Mouse (Mus musculus) embryonic fibroblast, embryonic 13.5 days (primary cell): Measurements from ENCODE around the gene 4930455H04Rik. TPM values are rescaled to one million over a fixed set of nuclear protein-coding genes. Genes with fewer than 3 reads are reported as not detected.

Experiments used
- H3K27ac ChIP-seq: 2 replicates; pipeline ENCODE4 v1.5.1; 2012; ENCODE audit warnings: low read length, control low read depth, inconsistent platforms; ENCODE audit not compliant: insufficient read depth
- H3K4me1 ChIP-seq: 2 replicates; pipeline ENCODE4 v1.6.1; 2011; ENCODE audit warnings: low read length; ENCODE audit not compliant: control insufficient read depth, insufficient read depth
- H3K4me3 ChIP-seq: 2 replicates; pipeline ENCODE4 v1.5.1; 2011; ENCODE audit warnings: mild to moderate bottlenecking, control low read depth, low read length; ENCODE audit not compliant: insufficient read depth
- CTCF ChIP-seq: IDR thresholded peaks from 2 replicates; pipeline ENCODE4 v1.5.1; 2011; ENCODE audit warnings: mild to moderate bottlenecking, control low read depth, low read length, moderate library complexity, borderline replicate concordance; ENCODE audit not compliant: insufficient read depth
- POLR2A ChIP-seq: IDR thresholded peaks from 2 replicates; pipeline ENCODE4 v1.6.1; 2011; ENCODE audit warnings: low read depth, mild to moderate bottlenecking, control low read depth, low read length, moderate library complexity
- polyA plus RNA-seq: library from polyadenylated mRNA; stranded (reverse); fragments of >200 nt; gene quantifications from 2 replicates; pipeline ENCODE4 v1.2.4, GENCODE M21; 2011; ENCODE audit warnings: low read depth; ENCODE audit not compliant: missing spikeins, insufficient read length

4930455H04Rik gene
- polyA plus RNA-seq, 1 experiment, result not detected

GRCm38 (mm10) chr3:116986451-116986850 lies 18.4 kb downstream of the 4930455H04Rik start:
- no peak for TF ChIP-seq CTCF
- no peak for TF ChIP-seq POLR2A
- Histone ChIP-seq H3K4me1 (no peaks in the 10 kb centered on the region), H3K27ac (no peak overlapping the region), H3K4me3 (no peak overlapping the region)

- H3K4me1 ChIP-seq, result no peaks in the 10 kb centered on the region
- H3K27ac ChIP-seq, result no peak overlapping the region
- no peak overlapping the region for H3K4me3 ChIP-seq
- TF ChIP-seq CTCF (no peak), POLR2A (no peak)
Measured at GRCm38 (mm10) chr3:116988221-116988620, 20.2 kb downstream of the 4930455H04Rik start.

GRCm38 (mm10) chr3:116991180-116991579 lies 23.1 kb downstream of the 4930455H04Rik start:
- TF ChIP-seq CTCF, result no peak
- no peak for TF ChIP-seq POLR2A
- Histone ChIP-seq H3K27ac (no peak overlapping the region), H3K4me3 (no peak overlapping the region), H3K4me1 (no peaks in the 10 kb centered on the region)

GRCm38 (mm10) chr3:116993011-116993410 lies 24.9 kb downstream of the 4930455H04Rik start:
- Histone ChIP-seq H3K27ac (no peak overlapping the region), H3K4me3 (no peak overlapping the region), H3K4me1 (no peaks in the 10 kb centered on the region)
- TF ChIP-seq POLR2A, result no peak
- TF ChIP-seq CTCF, result no peak

GRCm38 (mm10) chr3:117001686-117002485 lies 33.8 kb downstream of the 4930455H04Rik start:
- no peak for TF ChIP-seq CTCF
- no peak for TF ChIP-seq POLR2A
- H3K4me3 ChIP-seq, result no peak overlapping the region
- H3K27ac ChIP-seq, result no peak overlapping the region
- H3K4me1 ChIP-seq, result no peaks in the 10 kb centered on the region; the same call in 1 of the 2 replicates

- Histone ChIP-seq H3K4me1 (no peaks in the 10 kb centered on the region; the same call in 1 of the 2 replicates), H3K4me3 (no peak overlapping the region), H3K27ac (no peak overlapping the region)
- TF ChIP-seq POLR2A, result no peak
- TF ChIP-seq CTCF, result no peak
Measured at GRCm38 (mm10) chr3:117003379-117003778, 35.3 kb downstream of the 4930455H04Rik start.

- no peak for TF ChIP-seq CTCF
- no peak for TF ChIP-seq POLR2A
- H3K27ac ChIP-seq, result no peak overlapping the region
- no peaks in the 10 kb centered on the region; the same call in 1 of the 2 replicates for H3K4me1 ChIP-seq
- no peak overlapping the region for H3K4me3 ChIP-seq
Measured at GRCm38 (mm10) chr3:117006636-117007035, 38.6 kb downstream of the 4930455H04Rik start.

GRCm38 (mm10) chr3:117007340-117007739 lies 39.3 kb downstream of the 4930455H04Rik start:
- TF ChIP-seq CTCF (no peak), POLR2A (no peak)
- H3K4me3 ChIP-seq, result no peak overlapping the region
- no peaks in the 10 kb centered on the region; the same call in 1 of the 2 replicates for H3K4me1 ChIP-seq
- no peak overlapping the region for H3K27ac ChIP-seq

GRCm38 (mm10) chr3:117010182-117010581 lies 42.1 kb downstream of the 4930455H04Rik start:
- no peak overlapping the region for H3K27ac ChIP-seq
- no peak overlapping the region for H3K4me3 ChIP-seq
- H3K4me1 ChIP-seq, result no peaks in the 10 kb centered on the region; the same call in 1 of the 2 replicates
- TF ChIP-seq POLR2A (no peak), CTCF (no peak)

GRCm38 (mm10) chr3:117020319-117020718 lies 52.3 kb downstream of the 4930455H04Rik start:
- H3K27ac ChIP-seq, result no peak overlapping the region
- TF ChIP-seq POLR2A, result no peak
- no peak for TF ChIP-seq CTCF
- H3K4me1 ChIP-seq, result no peaks in the 10 kb centered on the region
- H3K4me3 ChIP-seq, result no peak overlapping the region

GRCm38 (mm10) chr3:117021907-117022306 lies 53.8 kb downstream of the 4930455H04Rik start:
- Histone ChIP-seq H3K27ac (no peak overlapping the region), H3K4me1 (no peaks in the 10 kb centered on the region), H3K4me3 (no peak overlapping the region)
- no peak for TF ChIP-seq POLR2A
- no peak for TF ChIP-seq CTCF
